Mouse (Mus musculus) kidney, postnatal 0 days (tissue): Measurements from ENCODE around the gene Abcc1. TPM values are rescaled to one million over a fixed set of nuclear protein-coding genes. Genes with fewer than 3 reads are reported as not detected.

ENCODE experiments used
- ATAC-seq: fragments of 200-750 bp; cut with Nextera tagmentation; replicated peaks from 2 replicates; pipeline ENCODE4 v1.8.0; 2017; ENCODE audit warnings: low read depth, moderate number of reproducible peaks, moderate TSS enrichment, moderate library complexity; ENCODE audit not compliant: low FRiP score
- DNase-seq: peaks from one replicate; pipeline ENCODE4 v3.0.0-alpha.2; 2016; ENCODE audit warnings: low spot score
- H3K27ac ChIP-seq: fragments of 300-500 bp; sonication (generic); 2 replicates; pipeline ENCODE4 v1.5.1; 2014; ENCODE audit warnings: mild to moderate bottlenecking
- H3K27me3 ChIP-seq: fragments of 300-500 bp; sonication (generic); 2 replicates; pipeline ENCODE4 v1.6.1; 2014; ENCODE audit warnings: low read length, mixed read lengths; ENCODE audit not compliant: insufficient read depth
- H3K36me3 ChIP-seq: fragments of 300-500 bp; sonication (generic); 2 replicates; pipeline ENCODE4 v1.6.1; 2014; ENCODE audit warnings: low read length, mixed read lengths; ENCODE audit not compliant: insufficient read depth
- H3K4me1 ChIP-seq: fragments of 300-500 bp; sonication (generic); replicated peaks from 2 replicates; pipeline ENCODE4 v1.6.1; 2014; ENCODE audit warnings: antibody characterized with exemption, low read length, mixed read lengths; ENCODE audit not compliant: insufficient read depth
- H3K4me2 ChIP-seq: fragments of 300-500 bp; sonication (generic); 2 replicates; pipeline ENCODE4 v1.6.1; 2014; ENCODE audit warnings: mild to moderate bottlenecking, low read length, moderate library complexity, mixed read lengths
- H3K4me3 ChIP-seq: fragments of 300-500 bp; sonication (generic); replicated peaks from 2 replicates; pipeline ENCODE4 v1.5.1; 2014; ENCODE audit warnings: low read depth, low read length
- H3K9ac ChIP-seq: fragments of 300-500 bp; sonication (generic); 2 replicates; pipeline ENCODE4 v1.6.1; 2014; ENCODE audit warnings: low read depth, low read length
- H3K9me3 ChIP-seq: fragments of 300-500 bp; sonication (generic); replicated peaks from 2 replicates; pipeline ENCODE4 v1.6.1; 2016; ENCODE audit warnings: low read length, inconsistent platforms, mixed read lengths
- CTCF ChIP-seq: IDR thresholded peaks from 2 replicates; pipeline ENCODE4 v1.5.1; 2016; ENCODE audit warnings: antibody characterized with exemption, low read depth, mild to moderate bottlenecking, moderate library complexity
- WGBS: fragments of 180-500 bp; shearing (Covaris S2); extraction: QIAGEN DNeasy Blood & Tissue Kit; methylation state at CpG from one replicate; pipeline ENCODE4 v1.1.7; 2014; 5-methylcytosine and 5-hydroxymethylcytosine counted together
- polyA plus RNA-seq: library from polyadenylated mRNA; unstranded; fragments of >200 nt; fragmentation: Nextera tagmentation; extraction: Ambion mirVana; gene quantifications from 2 replicates; pipeline ENCODE4 v1.2.1, GENCODE M21; 2015

Abcc1 gene
- polyA plus RNA-seq, 1 experiment from 2014 or later, result 11.6 TPM

DNA sequence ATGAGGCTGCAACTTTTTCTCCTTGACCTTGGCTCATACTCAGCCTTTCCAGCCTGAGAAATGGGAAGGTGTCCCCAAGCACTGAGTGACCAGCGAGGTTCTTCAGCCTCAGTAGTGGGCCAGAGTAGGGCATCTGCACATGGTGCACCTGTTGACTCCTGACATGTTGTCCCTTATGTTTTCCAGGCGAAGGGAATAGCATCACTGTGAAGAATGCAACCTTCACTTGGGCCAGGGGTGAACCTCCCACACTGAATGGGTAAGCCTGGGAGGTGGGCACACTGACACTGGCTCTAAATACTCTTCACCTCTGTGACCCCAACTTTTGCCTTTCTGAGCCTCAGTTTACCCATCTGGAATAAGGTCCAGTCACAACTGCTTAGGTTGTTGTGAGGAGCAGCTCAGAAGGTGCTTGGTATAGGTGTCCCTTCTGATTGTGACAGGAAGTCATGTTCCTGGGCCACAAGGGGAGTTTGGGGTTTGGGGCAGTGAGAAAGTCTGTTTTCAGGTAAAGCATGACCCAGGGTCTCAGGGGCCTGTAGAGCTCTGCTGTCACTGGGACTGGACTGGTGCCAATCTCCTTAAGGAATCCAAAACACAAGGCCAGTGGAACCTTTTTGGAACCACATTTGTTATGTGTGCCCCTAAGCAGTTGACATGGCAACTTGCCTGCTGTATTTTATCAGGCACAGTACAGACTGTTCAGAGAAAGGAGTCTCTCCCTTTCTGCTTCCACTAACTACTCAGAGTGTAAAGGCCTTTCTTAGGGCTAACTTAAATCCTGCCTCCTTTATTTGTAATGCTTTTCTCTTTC is 78.7 kb downstream of the Abcc1 start:
- no peak for ATAC-seq
- no peak for DNase-seq
- TF ChIP-seq CTCF, result no peak

DNA sequence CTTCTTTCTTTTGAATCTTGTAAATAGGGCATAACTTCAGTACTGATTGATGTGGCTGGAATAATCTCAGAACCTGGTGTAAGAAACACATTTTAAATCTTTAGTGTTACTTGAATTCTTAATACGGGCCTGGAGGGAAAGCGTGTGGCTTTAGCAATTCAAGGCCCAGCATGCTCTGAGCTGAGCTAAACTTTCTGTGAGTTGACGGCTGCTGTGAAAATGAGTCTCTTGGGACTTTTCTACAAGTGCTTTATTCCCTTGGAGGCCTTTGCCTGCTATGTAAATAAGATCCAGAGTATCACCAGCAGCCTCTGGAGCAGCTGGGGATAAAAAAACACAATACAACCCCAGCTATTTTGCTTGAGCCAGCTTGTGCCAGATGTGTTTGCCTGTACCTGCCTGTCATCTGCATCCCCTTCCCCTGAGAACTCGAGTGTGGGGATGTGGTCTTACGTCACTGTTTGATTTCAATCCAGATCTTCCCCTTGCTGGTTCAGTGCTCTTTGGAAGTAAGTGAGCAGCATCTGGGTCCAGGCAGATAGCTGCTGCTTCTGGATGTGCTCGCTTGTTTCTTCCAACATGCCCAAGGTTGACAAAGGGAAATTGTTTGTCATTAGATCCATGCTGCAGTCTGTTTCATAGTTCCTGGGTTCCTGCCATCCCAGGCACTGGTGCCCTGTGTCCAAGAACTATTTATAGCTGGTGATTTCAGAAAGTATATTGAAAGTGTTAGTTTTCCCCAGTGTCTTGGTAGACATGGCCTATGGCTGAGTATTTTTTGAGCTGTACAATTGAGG is 82.9 kb downstream of the Abcc1 start:
- H3K9me3 ChIP-seq, result no peaks in the 10 kb centered on the region
- no peak overlapping the region for H3K9ac ChIP-seq
- H3K27me3 ChIP-seq, result no peaks in the 10 kb centered on the region
- H3K36me3 ChIP-seq, result 0 out of 2 replicates have a peak, but pooled peaks cover 14% of the 10 kb centered on the region
- DNase-seq (peak; percentile 52), ATAC-seq (no peak)
- H3K27ac ChIP-seq, result no peak overlapping the region
- H3K4me1 ChIP-seq, result no peaks in the 10 kb centered on the region
- WGBS, result 53% methylated on average over 6 of the region's 6 CpGs
- TF ChIP-seq CTCF, result no peak
- no peak overlapping the region for H3K4me2 ChIP-seq
- no peak overlapping the region for H3K4me3 ChIP-seq

More for the DNA sequence above, 78.7 kb downstream of the Abcc1 start:
- no peak overlapping the region for H3K4me3 ChIP-seq
- H3K9me3 ChIP-seq, result no peaks in the 10 kb centered on the region
- H3K36me3 ChIP-seq, result 0 out of 2 replicates have a peak, but pooled peaks cover 6% of the 10 kb centered on the region
- H3K27ac ChIP-seq, result no peak overlapping the region
- 92% methylated on average over 2 of the region's 2 CpGs for WGBS
- no peak overlapping the region for H3K9ac ChIP-seq
- no peaks in the 10 kb centered on the region for H3K4me1 ChIP-seq
- H3K27me3 ChIP-seq, result no peaks in the 10 kb centered on the region
- no peak overlapping the region for H3K4me2 ChIP-seq

DNA sequence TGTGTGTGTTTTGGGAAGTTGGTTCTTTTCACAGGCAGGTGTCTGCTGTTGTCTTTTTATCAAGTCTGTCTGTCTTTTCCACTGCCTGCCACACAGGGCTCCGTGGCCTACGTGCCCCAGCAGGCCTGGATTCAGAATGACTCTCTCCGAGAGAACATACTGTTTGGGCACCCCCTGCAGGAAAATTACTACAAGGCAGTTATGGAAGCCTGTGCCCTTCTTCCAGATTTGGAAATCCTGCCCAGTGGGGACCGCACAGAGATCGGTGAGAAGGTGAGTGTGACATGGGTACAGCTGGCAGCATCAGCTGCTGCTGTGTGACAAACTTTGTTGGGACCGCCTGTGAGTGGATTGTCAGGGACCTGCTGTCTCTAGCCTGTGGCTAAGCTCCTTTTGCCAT is 83.8 kb downstream of the Abcc1 start:
- Histone ChIP-seq H3K4me1 (no peaks in the 10 kb centered on the region), H3K4me2 (no peak overlapping the region), H3K4me3 (no peak overlapping the region), H3K9me3 (no peaks in the 10 kb centered on the region), H3K27ac (no peak overlapping the region), H3K36me3 (0 out of 2 replicates have a peak, but pooled peaks cover 21% of the 10 kb centered on the region), H3K9ac (no peak overlapping the region), H3K27me3 (no peaks in the 10 kb centered on the region)
- peak; percentile 49 for TF ChIP-seq CTCF
- WGBS, result 87% methylated on average over 6 of the region's 6 CpGs
- no peak for ATAC-seq
- DNase-seq, result no peak

DNA sequence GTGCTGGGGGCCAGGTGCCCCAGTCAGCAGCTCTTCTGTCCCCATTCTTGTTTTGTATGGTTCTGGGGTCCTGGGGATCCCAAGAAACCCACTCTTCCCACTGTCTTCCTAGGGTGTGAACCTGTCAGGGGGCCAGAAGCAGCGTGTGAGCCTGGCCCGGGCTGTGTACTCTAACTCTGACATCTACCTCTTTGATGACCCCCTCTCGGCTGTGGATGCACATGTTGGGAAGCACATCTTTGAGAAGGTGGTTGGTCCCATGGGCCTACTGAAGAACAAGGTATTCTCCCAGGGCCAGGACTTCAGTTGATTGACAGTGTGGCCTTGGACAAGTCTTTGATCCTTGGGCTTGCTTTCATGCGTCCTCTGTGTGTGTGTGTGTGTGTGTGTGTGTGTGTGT is 86.0 kb downstream of the Abcc1 start:
- 0 out of 2 replicates have a peak, but pooled peaks cover 19% of the 10 kb centered on the region for H3K36me3 ChIP-seq
- no peak overlapping the region for H3K4me3 ChIP-seq
- no peak overlapping the region for H3K4me2 ChIP-seq
- no peaks in the 10 kb centered on the region for H3K9me3 ChIP-seq
- no peak for TF ChIP-seq CTCF
- no peak overlapping the region for H3K9ac ChIP-seq
- 90% methylated on average over 4 of the region's 4 CpGs for WGBS
- H3K27ac ChIP-seq, result no peak overlapping the region
- DNase-seq, result no peak
- no peaks in the 10 kb centered on the region for H3K27me3 ChIP-seq
- H3K4me1 ChIP-seq, result no peaks in the 10 kb centered on the region
- no peak for ATAC-seq

DNA sequence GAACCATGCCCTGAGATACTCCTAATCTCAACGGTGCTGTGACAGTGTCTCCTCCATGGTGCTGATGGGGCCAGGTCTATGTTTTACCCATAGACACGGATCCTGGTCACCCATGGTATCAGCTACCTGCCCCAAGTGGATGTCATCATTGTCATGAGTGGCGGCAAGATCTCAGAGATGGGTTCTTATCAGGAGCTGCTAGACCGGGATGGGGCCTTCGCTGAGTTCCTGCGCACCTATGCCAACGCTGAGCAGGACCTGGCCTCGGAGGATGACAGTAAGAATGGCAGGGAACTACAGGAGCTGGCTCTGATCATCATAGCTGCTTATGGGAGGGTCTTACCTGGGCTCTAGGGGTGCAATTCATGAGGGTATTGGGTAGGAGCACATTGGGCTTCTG is 86.9 kb downstream of the Abcc1 start:
- H3K36me3 ChIP-seq, result 0 out of 2 replicates have a peak, but pooled peaks cover 19% of the 10 kb centered on the region
- DNase-seq (no peak), ATAC-seq (no peak)
- no peak overlapping the region for H3K4me2 ChIP-seq
- no peak overlapping the region for H3K27ac ChIP-seq
- no peaks in the 10 kb centered on the region for H3K27me3 ChIP-seq
- H3K4me1 ChIP-seq, result no peaks in the 10 kb centered on the region
- no peaks in the 10 kb centered on the region for H3K9me3 ChIP-seq
- no peak overlapping the region for H3K9ac ChIP-seq
- no peak overlapping the region for H3K4me3 ChIP-seq
- no peak for TF ChIP-seq CTCF
- WGBS, result 97% methylated on average over 8 of the region's 8 CpGs

DNA sequence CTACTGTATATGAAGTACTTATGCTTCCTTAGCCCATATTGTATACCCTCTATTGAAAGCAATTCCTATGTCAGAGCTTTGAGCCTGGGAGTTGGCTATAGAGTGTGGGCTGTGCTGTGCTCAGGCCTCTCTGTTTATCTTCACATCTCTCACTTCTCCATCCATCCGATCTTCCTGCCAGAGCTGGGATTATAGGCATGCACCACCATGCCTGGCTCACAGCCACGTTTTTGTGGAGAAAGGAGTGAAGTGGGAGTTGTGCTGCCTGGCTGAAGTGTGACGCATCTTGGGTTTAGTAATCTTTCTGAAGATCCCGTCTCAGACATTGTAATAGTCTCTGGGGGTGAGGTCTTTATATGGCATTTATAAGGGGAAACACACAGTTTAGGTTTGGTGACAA is 88.5 kb downstream of the Abcc1 start:
- Histone ChIP-seq H3K36me3 (0 out of 2 replicates have a peak, but pooled peaks cover 19% of the 10 kb centered on the region), H3K27me3 (no peaks in the 10 kb centered on the region), H3K4me2 (no peak overlapping the region), H3K9me3 (no peaks in the 10 kb centered on the region), H3K9ac (no peak overlapping the region), H3K27ac (no peak overlapping the region), H3K4me3 (no peak overlapping the region), H3K4me1 (no peaks in the 10 kb centered on the region)
- DNase-seq (no peak), ATAC-seq (no peak)
- no peak for TF ChIP-seq CTCF
- WGBS, result 89% methylated on average over 4 of the region's 4 CpGs
